Mouse (Mus musculus) megakaryocyte, embryonic 14.5 days (primary cell): Measurements from ENCODE around the gene Clip4.

Source experiments
- FLI1 ChIP-seq: IDR thresholded peaks from 2 replicates; pipeline ENCODE4 v1.6.1; 2012; ENCODE audit warnings: low read length, inconsistent platforms, mixed read lengths
- GATA1 ChIP-seq: IDR thresholded peaks from 3 replicates; pipeline ENCODE4 v1.6.1; 2012; ENCODE audit warnings: mixed read lengths, low read length, inconsistent platforms, borderline replicate concordance

DNA sequence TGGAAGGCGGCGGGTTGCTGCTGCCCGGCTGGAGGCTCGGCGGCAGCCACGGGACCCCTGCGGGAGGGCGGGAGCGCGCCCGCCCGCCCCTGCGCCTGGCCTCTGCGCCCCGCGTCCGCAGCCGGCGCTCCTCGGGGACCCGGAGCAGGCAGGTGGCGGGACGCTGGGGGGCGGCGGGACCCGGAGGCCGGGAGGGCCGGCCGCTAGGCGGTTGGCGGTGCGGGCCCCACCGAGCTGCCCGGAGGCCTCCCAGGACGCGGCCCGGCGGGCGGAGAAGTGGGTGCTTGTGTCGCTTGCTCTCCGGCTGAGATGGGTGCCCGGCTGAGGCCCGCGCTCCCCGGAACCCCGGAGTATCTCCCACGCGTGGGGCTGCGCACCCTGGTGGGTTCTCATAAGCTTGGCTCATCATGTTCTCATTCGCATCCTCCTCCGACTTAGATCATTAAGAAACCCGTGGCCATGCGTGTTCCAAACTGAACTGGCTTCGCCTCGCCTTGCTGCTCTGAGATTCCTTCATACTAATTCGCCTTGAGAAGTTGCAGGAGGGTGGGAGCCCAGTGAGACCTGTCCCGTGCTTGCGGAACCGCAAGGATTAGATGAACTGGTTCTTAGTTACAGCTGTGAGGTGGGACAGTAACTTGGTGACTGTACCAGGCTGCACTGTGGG, 14.6 kb downstream of the Clip4 start:
- TF ChIP-seq FLI1 (no peak), GATA1 (no peak)
